Mouse (Mus musculus) stomach, postnatal 0 days (tissue): ENCODE data around the gene Mrc2.

Experiments
- CTCF ChIP-seq: IDR thresholded peaks from 2 replicates; pipeline ENCODE4 v1.5.1; 2016; ENCODE audit warnings: antibody characterized with exemption, low read depth, mild to moderate bottlenecking, moderate library complexity
- EP300 ChIP-seq: optimal IDR thresholded peaks from 2 replicates; pipeline ENCODE3; 2016; ENCODE audit warnings: antibody characterized with exemption

DNA sequence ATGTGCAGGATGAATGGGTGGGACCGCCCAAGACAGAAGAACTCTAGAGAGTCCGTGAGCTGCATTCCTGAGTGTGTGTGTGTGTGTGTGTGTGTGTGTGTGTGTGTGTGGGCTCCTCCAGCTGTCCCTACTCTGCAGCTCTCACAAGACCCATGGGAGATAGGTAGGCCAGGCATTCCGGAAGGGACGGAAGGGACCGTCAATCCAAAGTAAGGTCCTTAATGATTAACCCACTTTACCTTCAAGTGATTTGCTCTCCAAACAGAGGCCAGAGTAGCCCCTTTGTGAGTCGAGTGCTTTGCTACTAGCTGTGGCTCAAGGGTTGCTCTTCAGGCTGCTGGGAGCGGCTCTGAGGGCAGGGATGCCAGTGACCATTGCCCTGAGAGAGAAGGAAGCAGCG lies 59.7 kb downstream of the Mrc2 start:
- TF ChIP-seq CTCF (no peak), EP300 (no peak)
